Mouse (Mus musculus): ENCODE results near the gene Srrm3. TPM values are rescaled to one million over a fixed set of nuclear protein-coding genes. Genes with fewer than 3 reads are reported as not detected.

Gene Srrm3
- polyA plus RNA-seq, 2 experiments, result 0.12 to 0.55 TPM

- DNase-seq (ENCODE audit: low spot score), result no peak
- WGBS, result 92% methylated on average over 8 of the region's 8 CpGs
- no peak for TF ChIP-seq POLR2A (IDR thresholded peaks at IDR 0.05; ENCODE audit: borderline replicate concordance, extremely low read depth, insufficient read depth, insufficient read length)
- no peaks in the 10 kb centered on the region for H3K9me3 ChIP-seq (ENCODE audit: control insufficient read depth, low read length)
- H3K4me2 ChIP-seq (replicated peaks; ENCODE audit: low read depth, low read length, severe bottlenecking), result no peak overlapping the region
- peaks cover 64% of the 10 kb centered on the region for H3K36me3 ChIP-seq (ENCODE audit: control insufficient read depth, insufficient read depth, low read length)
- H3K27me3 ChIP-seq (ENCODE audit: control insufficient read depth, insufficient read depth, low read length), result no peaks in the 10 kb centered on the region
- H3K9ac ChIP-seq (ENCODE audit: low read depth, low read length, severe bottlenecking), result no peak overlapping the region
- H3K4me3 ChIP-seq (replicated peaks; ENCODE audit: low read length), result no peak overlapping the region
- no peak for ATAC-seq (ENCODE audit: low FRiP score, low read depth)
- H3K27ac ChIP-seq (replicated peaks; ENCODE audit: low read depth, low read length), result no peak overlapping the region
- no peaks in the 10 kb centered on the region for H3K4me1 ChIP-seq (ENCODE audit: control insufficient read depth, insufficient read depth, low read length)
Measured at GRCm38 (mm10) chr5:135917327-135918058, 110.8 kb downstream of the Srrm3 start.

DNA sequence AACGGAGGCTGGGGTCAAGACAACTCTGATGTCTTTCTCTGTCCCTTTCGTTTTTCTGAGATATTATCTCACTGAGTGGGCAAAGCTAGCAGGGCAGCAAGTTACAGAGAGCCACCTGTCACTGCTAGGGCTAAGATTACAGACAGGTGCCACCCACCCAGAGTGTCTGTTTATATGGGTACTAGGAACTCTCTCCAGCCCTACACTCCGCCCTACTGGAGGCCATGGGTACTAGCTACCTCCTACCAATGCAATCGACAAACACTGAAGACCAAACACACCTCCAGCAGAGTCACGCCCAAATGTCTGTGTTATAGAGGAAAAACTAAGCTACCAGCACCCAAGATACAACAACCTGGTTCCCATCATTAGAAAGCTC is 111.4 kb downstream of the Srrm3 start:
- Histone ChIP-seq H3K27me3 (ENCODE audit: control insufficient read depth, insufficient read depth, low read length) (no peaks in the 10 kb centered on the region), H3K27ac (replicated peaks; ENCODE audit: low read depth, low read length) (no peak overlapping the region), H3K4me1 (ENCODE audit: control insufficient read depth, insufficient read depth, low read length) (no peaks in the 10 kb centered on the region), H3K4me3 (replicated peaks; ENCODE audit: low read length) (no peak overlapping the region), H3K9me3 (ENCODE audit: control insufficient read depth, low read length) (no peaks in the 10 kb centered on the region), H3K4me2 (replicated peaks; ENCODE audit: low read depth, low read length, severe bottlenecking) (no peak overlapping the region), H3K9ac (ENCODE audit: low read depth, low read length, severe bottlenecking) (no peak overlapping the region), H3K36me3 (ENCODE audit: control insufficient read depth, insufficient read depth, low read length) (peaks cover 63% of the 10 kb centered on the region)
- no peak for DNase-seq (ENCODE audit: low spot score)
- TF ChIP-seq POLR2A (IDR thresholded peaks at IDR 0.05; ENCODE audit: borderline replicate concordance, extremely low read depth, insufficient read depth, insufficient read length), result no peak
- WGBS, result 93% methylated on average over 5 of the region's 5 CpGs
- no peak for ATAC-seq (ENCODE audit: low FRiP score, low read depth)

DNA sequence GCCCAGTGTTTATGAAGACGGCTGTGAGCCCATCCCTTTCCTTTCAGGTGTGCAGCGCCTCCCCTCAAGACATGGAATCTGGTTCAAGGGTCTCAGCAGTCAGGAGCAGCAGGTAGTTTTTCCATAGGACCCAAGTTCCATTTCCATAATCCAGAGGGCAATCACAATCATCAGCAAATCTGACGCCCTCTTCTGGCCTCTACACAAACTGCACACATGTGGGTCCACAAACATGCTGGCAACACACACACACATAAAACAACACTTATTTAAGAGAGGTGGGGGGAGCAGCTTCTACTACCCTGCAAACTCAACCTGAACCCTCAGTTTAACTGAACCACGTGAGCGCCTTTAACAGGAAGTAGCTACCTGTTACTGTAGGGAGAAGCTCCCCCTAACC is 111.9 kb downstream of the Srrm3 start:
- Histone ChIP-seq H3K36me3 (ENCODE audit: control insufficient read depth, insufficient read depth, low read length) (peaks cover 63% of the 10 kb centered on the region), H3K4me1 (ENCODE audit: control insufficient read depth, insufficient read depth, low read length) (no peaks in the 10 kb centered on the region), H3K4me3 (replicated peaks; ENCODE audit: low read length) (no peak overlapping the region), H3K9me3 (ENCODE audit: control insufficient read depth, low read length) (no peaks in the 10 kb centered on the region), H3K27me3 (ENCODE audit: control insufficient read depth, insufficient read depth, low read length) (no peaks in the 10 kb centered on the region), H3K27ac (replicated peaks; ENCODE audit: low read depth, low read length) (no peak overlapping the region), H3K9ac (ENCODE audit: low read depth, low read length, severe bottlenecking) (no peak overlapping the region), H3K4me2 (replicated peaks; ENCODE audit: low read depth, low read length, severe bottlenecking) (no peak overlapping the region)
- TF ChIP-seq POLR2A (IDR thresholded peaks at IDR 0.05; ENCODE audit: borderline replicate concordance, extremely low read depth, insufficient read depth, insufficient read length), result no peak
- no peak for DNase-seq (ENCODE audit: low spot score)
- 95% methylated on average over 5 of the region's 5 CpGs for WGBS
- ATAC-seq (ENCODE audit: low FRiP score, low read depth), result no peak

GRCm38 (mm10) chr5:135919902-135920301 is 113.2 kb downstream of the Srrm3 start:
- Histone ChIP-seq H3K36me3 (ENCODE audit: control insufficient read depth, insufficient read depth, low read length) (peaks cover 59% of the 10 kb centered on the region), H3K4me3 (replicated peaks; ENCODE audit: low read length) (no peak overlapping the region), H3K9ac (ENCODE audit: low read depth, low read length, severe bottlenecking) (no peak overlapping the region), H3K27me3 (ENCODE audit: control insufficient read depth, insufficient read depth, low read length) (no peaks in the 10 kb centered on the region), H3K4me1 (ENCODE audit: control insufficient read depth, insufficient read depth, low read length) (no peaks in the 10 kb centered on the region), H3K4me2 (replicated peaks; ENCODE audit: low read depth, low read length, severe bottlenecking) (no peak overlapping the region), H3K27ac (replicated peaks; ENCODE audit: low read depth, low read length) (no peak overlapping the region), H3K9me3 (ENCODE audit: control insufficient read depth, low read length) (no peaks in the 10 kb centered on the region)
- no peak for TF ChIP-seq POLR2A (IDR thresholded peaks at IDR 0.05; ENCODE audit: borderline replicate concordance, extremely low read depth, insufficient read depth, insufficient read length)
- 88% methylated on average over 3 of the region's 3 CpGs for WGBS
- DNase-seq (ENCODE audit: low spot score), result no peak
- ATAC-seq (ENCODE audit: low FRiP score, low read depth), result no peak

DNA sequence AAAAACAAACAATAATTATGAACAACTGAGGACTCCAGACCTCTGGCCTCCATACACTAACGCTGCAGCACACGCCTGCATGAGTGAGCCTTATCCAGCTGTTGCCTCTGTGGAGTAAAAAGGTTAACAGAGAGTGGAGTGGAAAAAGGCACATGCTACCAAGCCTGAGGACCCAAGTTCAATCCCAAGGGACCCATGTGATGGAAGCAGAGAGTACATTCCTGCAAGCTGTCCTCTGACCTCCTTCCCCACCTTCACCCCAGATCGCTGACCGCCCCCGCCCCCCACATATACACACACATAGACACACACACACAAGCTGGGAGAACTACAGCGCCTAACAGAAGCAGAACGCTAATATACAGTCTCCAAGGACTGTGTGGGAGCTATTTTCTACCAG is 117.2 kb downstream of the Srrm3 start:
- no peak for DNase-seq (ENCODE audit: low spot score)
- peaks cover 82% of the 10 kb centered on the region for H3K36me3 ChIP-seq (ENCODE audit: control insufficient read depth, insufficient read depth, low read length)

More for the DNA sequence above, 117.2 kb downstream of the Srrm3 start:
- 99% methylated on average over 7 of the region's 7 CpGs for WGBS
- TF ChIP-seq POLR2A (IDR thresholded peaks at IDR 0.05; ENCODE audit: borderline replicate concordance, extremely low read depth, insufficient read depth, insufficient read length), result no peak
- Histone ChIP-seq H3K9me3 (ENCODE audit: control insufficient read depth, low read length) (no peaks in the 10 kb centered on the region), H3K4me3 (replicated peaks; ENCODE audit: low read length) (no peak overlapping the region), H3K27ac (replicated peaks; ENCODE audit: low read depth, low read length) (no peak overlapping the region), H3K4me1 (ENCODE audit: control insufficient read depth, insufficient read depth, low read length) (no peaks in the 10 kb centered on the region), H3K9ac (ENCODE audit: low read depth, low read length, severe bottlenecking) (no peak overlapping the region), H3K4me2 (replicated peaks; ENCODE audit: low read depth, low read length, severe bottlenecking) (no peak overlapping the region), H3K27me3 (ENCODE audit: control insufficient read depth, insufficient read depth, low read length) (no peaks in the 10 kb centered on the region)
- no peak for ATAC-seq (ENCODE audit: low FRiP score, low read depth)

Small RNA genes within 50 kb of the gene (microRNA-seq; reads per million reads assigned to microRNA genes)
- gene Gm23268, result not detected

Other genes with a start within 250 kb of the Srrm3 start
- gene Ccl26, start 243.3 kb upstream of the Srrm3 start, polyA plus RNA-seq (2012; rRNA removed), result not detected in 2 replicates
- gene Ccl26, start 243.3 kb upstream of the Srrm3 start, polyA plus RNA-seq (2014; fragmentation: Nextera tagmentation; extraction: Ambion mirVana), result not detected in 2 replicates
- 1.7 and 2.1 TPM in 2 replicates for gene Ccl24, start 233.8 kb upstream of the Srrm3 start, polyA plus RNA-seq (2012; rRNA removed)
- 1.8 and 2.3 TPM in 2 replicates for gene Ccl24, start 233.8 kb upstream of the Srrm3 start, polyA plus RNA-seq (2014; fragmentation: Nextera tagmentation; extraction: Ambion mirVana)
- gene Rhbdd2, start 174.3 kb upstream of the Srrm3 start, polyA plus RNA-seq (2012; rRNA removed), result 30.6 and 39.5 TPM in 2 replicates
- 38.9 and 41.6 TPM in 2 replicates for gene Rhbdd2, start 174.3 kb upstream of the Srrm3 start, polyA plus RNA-seq (2014; fragmentation: Nextera tagmentation; extraction: Ambion mirVana)
- gene Por, start 136.9 kb upstream of the Srrm3 start, polyA plus RNA-seq (2012; rRNA removed), result 99.2 and 132 TPM in 2 replicates
- gene Por, start 136.9 kb upstream of the Srrm3 start, polyA plus RNA-seq (2014; fragmentation: Nextera tagmentation; extraction: Ambion mirVana), result 64.7 and 71.6 TPM in 2 replicates
- gene Tmem120a, start 62.4 kb upstream of the Srrm3 start, polyA plus RNA-seq (2012; rRNA removed), result 21.3 and 23.7 TPM in 2 replicates
- 44.3 and 48.1 TPM in 2 replicates for gene Tmem120a, start 62.4 kb upstream of the Srrm3 start, polyA plus RNA-seq (2014; fragmentation: Nextera tagmentation; extraction: Ambion mirVana)
- gene Styxl1, start 28.5 kb upstream of the Srrm3 start, polyA plus RNA-seq (2012; rRNA removed), result 0.08 and 0.10 TPM in 2 replicates
- 0.15 TPM in 1 of 2 replicates, not detected in the other for gene Styxl1, start 28.5 kb upstream of the Srrm3 start, polyA plus RNA-seq (2014; fragmentation: Nextera tagmentation; extraction: Ambion mirVana)
- 339 and 354 TPM in 2 replicates for gene Mdh2, start 28.4 kb upstream of the Srrm3 start, polyA plus RNA-seq (2012; rRNA removed)
- gene Mdh2, start 28.4 kb upstream of the Srrm3 start, polyA plus RNA-seq (2014; fragmentation: Nextera tagmentation; extraction: Ambion mirVana), result 429 and 442 TPM in 2 replicates
- gene Hspb1, start 81.0 kb downstream of the Srrm3 start, polyA plus RNA-seq (2012; rRNA removed), result 326 and 338 TPM in 2 replicates
- 433 and 574 TPM in 2 replicates for gene Hspb1, start 81.0 kb downstream of the Srrm3 start, polyA plus RNA-seq (2014; fragmentation: Nextera tagmentation; extraction: Ambion mirVana)
- 83.6 and 91.3 TPM in 2 replicates for gene Ywhag, start 127.7 kb downstream of the Srrm3 start, polyA plus RNA-seq (2012; rRNA removed)
- 72.9 and 76.9 TPM in 2 replicates for gene Ywhag, start 127.7 kb downstream of the Srrm3 start, polyA plus RNA-seq (2014; fragmentation: Nextera tagmentation; extraction: Ambion mirVana)
- 6.6 and 7.2 TPM in 2 replicates for gene Ssc4d, start 167.6 kb downstream of the Srrm3 start, polyA plus RNA-seq (2012; rRNA removed)
- gene Ssc4d, start 167.6 kb downstream of the Srrm3 start, polyA plus RNA-seq (2014; fragmentation: Nextera tagmentation; extraction: Ambion mirVana), result 2.6 and 3.2 TPM in 2 replicates
- 0.32 and 0.38 TPM in 2 replicates for gene Zp3, start 173.2 kb downstream of the Srrm3 start, polyA plus RNA-seq (2012; rRNA removed)
- gene Zp3, start 173.2 kb downstream of the Srrm3 start, polyA plus RNA-seq (2014; fragmentation: Nextera tagmentation; extraction: Ambion mirVana), result 0.37 and 0.40 TPM in 2 replicates
- gene Dtx2, start 187.9 kb downstream of the Srrm3 start, polyA plus RNA-seq (2012; rRNA removed), result 28.5 and 38.2 TPM in 2 replicates
- gene Dtx2, start 187.9 kb downstream of the Srrm3 start, polyA plus RNA-seq (2014; fragmentation: Nextera tagmentation; extraction: Ambion mirVana), result 29.5 TPM in 2 replicates
- 0.15 and 1.1 TPM in 2 replicates for gene Upk3b, start 231.6 kb downstream of the Srrm3 start, polyA plus RNA-seq (2012; rRNA removed)
- 0.28 and 0.74 TPM in 2 replicates for gene Upk3b, start 231.6 kb downstream of the Srrm3 start, polyA plus RNA-seq (2014; fragmentation: Nextera tagmentation; extraction: Ambion mirVana)
- gene Upk3bl, start 247.6 kb downstream of the Srrm3 start, polyA plus RNA-seq (2012; rRNA removed), result 3.0 and 7.5 TPM in 2 replicates
- 11.5 and 14.1 TPM in 2 replicates for gene Upk3bl, start 247.6 kb downstream of the Srrm3 start, polyA plus RNA-seq (2014; fragmentation: Nextera tagmentation; extraction: Ambion mirVana)